Comparison of ENCODE assay signal across 8 mouse cellular contexts in the genomic region with DNA sequence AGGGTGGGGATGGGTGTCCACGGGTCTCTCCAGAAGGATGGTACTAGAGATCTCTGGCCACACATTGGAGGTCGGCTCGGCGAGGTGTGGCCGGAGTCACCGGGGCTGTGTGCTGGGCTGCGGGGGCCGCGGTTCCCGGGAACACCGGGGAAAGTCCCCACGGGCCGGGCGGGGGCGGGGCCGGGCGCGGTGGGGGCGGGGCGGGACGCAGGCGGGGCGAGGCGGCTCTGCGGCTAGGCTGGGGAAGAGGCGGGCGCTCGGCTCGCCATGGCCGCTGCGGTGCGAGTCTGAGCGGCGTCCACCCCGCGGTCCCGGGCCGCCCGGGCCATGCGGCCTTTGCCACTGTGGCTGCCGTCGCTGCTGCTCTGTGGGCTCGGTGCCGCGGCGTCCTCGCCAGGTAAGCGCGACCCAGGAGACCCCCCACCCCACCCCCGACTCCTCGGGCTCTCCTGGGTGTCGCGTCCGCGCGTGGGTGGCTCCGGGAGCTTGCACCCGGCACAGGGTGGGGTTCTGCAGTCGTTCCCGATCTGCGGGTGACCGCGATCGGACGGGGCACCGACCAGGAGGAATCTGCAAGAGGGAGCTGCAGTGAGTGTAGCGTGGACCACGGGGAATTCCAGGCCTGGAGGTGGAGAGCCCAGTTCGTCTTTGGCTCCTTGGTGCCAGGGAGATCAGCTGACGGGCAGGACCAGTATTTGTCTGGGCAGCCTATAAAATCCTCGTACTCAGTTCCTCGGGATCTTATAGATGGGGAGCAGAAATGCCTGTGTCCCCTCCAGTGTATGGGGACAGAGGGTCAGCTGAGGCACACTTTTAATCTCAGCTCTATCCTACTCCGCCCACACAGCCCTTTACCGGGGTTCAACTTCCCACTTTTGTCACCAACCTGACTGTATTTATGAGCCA. TPM values are rescaled to one million over a fixed set of nuclear protein-coding genes. Genes with fewer than 3 reads are reported as not detected.
DNase-seq lines count a peak whose midpoint lies in the region; ATAC-seq and TF ChIP-seq lines count a peak whose summit lies in the region.

A gene (plus strand): TSS at position 237 of the 906 bp plus-strand sequence.

- peaks cover 22% of the 10 kb centered on the region for H3K4me1 ChIP-seq in embryonic fibroblast, embryonic 13.5 days (ENCODE audit: control insufficient read depth, insufficient read depth, low read length)
- H3K4me1 ChIP-seq in heart, embryonic 13.5 days = peaks cover 61% of the 10 kb centered on the region
- H3K4me1 ChIP-seq in liver, embryonic 16.5 days (ENCODE audit: control insufficient read depth, low read depth, low read length) = peaks cover 69% of the 10 kb centered on the region
- H3K4me1 ChIP-seq in neural tube, embryonic 12.5 days = peaks cover 24% of the 10 kb centered on the region
- H3K4me1 ChIP-seq in stomach, postnatal 0 days (replicated peaks; ENCODE audit: control insufficient read depth, insufficient read depth) = peaks cover 7% of the 10 kb centered on the region

- no peak for TF ChIP-seq EP300 in stomach, postnatal 0 days (optimal IDR thresholded peaks at IDR 0.05)

- peak within 1 kb of the TSS; percentile 96 for H3K4me3 ChIP-seq in embryonic fibroblast, embryonic 13.5 days (ENCODE audit: insufficient read depth, low read length)
- peak within 1 kb of the TSS; percentile 88 for H3K4me3 ChIP-seq in heart, embryonic 13.5 days
- H3K4me3 ChIP-seq in liver, embryonic 16.5 days (ENCODE audit: low read depth, low read length) = peak within 1 kb of the TSS; percentile 87
- H3K4me3 ChIP-seq in neural tube, embryonic 12.5 days = peak within 1 kb of the TSS; percentile 93
- H3K4me3 ChIP-seq in stomach, postnatal 0 days (ENCODE audit: low read depth, low read length) = peak within 1 kb of the TSS; percentile 93

- peak within 1 kb of the TSS; percentile 98 for H3K9ac ChIP-seq in heart, embryonic 13.5 days
- H3K9ac ChIP-seq in liver, embryonic 16.5 days (ENCODE audit: low read depth, low read length) = peak within 1 kb of the TSS; percentile 93
- peak within 1 kb of the TSS; percentile 93 for H3K9ac ChIP-seq in neural tube, embryonic 12.5 days
- peak within 1 kb of the TSS; percentile 97 for H3K9ac ChIP-seq in stomach, postnatal 0 days (ENCODE audit: low read length)

- no peaks in the 10 kb centered on the region for H3K9me3 ChIP-seq in heart, embryonic 13.5 days
- no peaks in the 10 kb centered on the region for H3K9me3 ChIP-seq in liver, embryonic 16.5 days (replicated peaks; ENCODE audit: control insufficient read depth, low read length)
- no peaks in the 10 kb centered on the region for H3K9me3 ChIP-seq in neural tube, embryonic 12.5 days
- no peaks in the 10 kb centered on the region for H3K9me3 ChIP-seq in stomach, postnatal 0 days (ENCODE audit: control insufficient read depth, low read length)

- peak within 1 kb of the TSS; percentile 87 for H3K4me2 ChIP-seq in heart, embryonic 13.5 days
- H3K4me2 ChIP-seq in liver, embryonic 16.5 days (ENCODE audit: low read depth, low read length) = peak within 1 kb of the TSS; percentile 98
- H3K4me2 ChIP-seq in neural tube, embryonic 12.5 days (replicated peaks) = peak within 1 kb of the TSS; percentile 76
- peak within 1 kb of the TSS; percentile 79 for H3K4me2 ChIP-seq in stomach, postnatal 0 days (replicated peaks; ENCODE audit: low read depth)

- H3K27me3 ChIP-seq in heart, embryonic 13.5 days (replicated peaks) = no peaks in the 10 kb centered on the region
- H3K27me3 ChIP-seq in liver, embryonic 16.5 days (ENCODE audit: control insufficient read depth, insufficient read depth, low read depth, low read length) = no peaks in the 10 kb centered on the region
- H3K27me3 ChIP-seq in neural tube, embryonic 12.5 days (replicated peaks) = no peaks in the 10 kb centered on the region
- no peaks in the 10 kb centered on the region for H3K27me3 ChIP-seq in stomach, postnatal 0 days (ENCODE audit: control insufficient read depth, insufficient read depth, low read length)

- TF ChIP-seq POLR2A in embryonic fibroblast, embryonic 13.5 days (IDR thresholded peaks at IDR 0.05; ENCODE audit: low read depth, low read length) = peak; percentile 67; the same call in 1 of the 2 replicates

- ATAC-seq in heart, embryonic 13.5 days (ENCODE audit: extremely low read depth, insufficient number of reproducible peaks, low FRiP score, low TSS enrichment) = peak; percentile 86
- ATAC-seq in liver, embryonic 16.5 days (ENCODE audit: low read depth) = peak; percentile 84
- ATAC-seq in neural tube, embryonic 12.5 days (ENCODE audit: low FRiP score, low read depth) = peak; percentile 87
- ATAC-seq in stomach, postnatal 0 days (ENCODE audit: low FRiP score, low TSS enrichment) = peak; percentile 82

- H3K27ac ChIP-seq in embryonic fibroblast, embryonic 13.5 days (ENCODE audit: insufficient read depth, low read length) = peak within 1 kb of the TSS; percentile 70
- H3K27ac ChIP-seq in heart, embryonic 13.5 days (replicated peaks) = peak within 1 kb of the TSS; percentile 91
- peak within 1 kb of the TSS; percentile 94 for H3K27ac ChIP-seq in liver, embryonic 16.5 days (ENCODE audit: low read length)
- H3K27ac ChIP-seq in neural tube, embryonic 12.5 days = no peak within 1 kb of the TSS
- peak within 1 kb of the TSS; percentile 90 for H3K27ac ChIP-seq in stomach, postnatal 0 days (replicated peaks)

- peaks cover 2% of the 10 kb centered on the region; the same call in 1 of the 2 replicates for H3K36me3 ChIP-seq in heart, embryonic 13.5 days
- no peaks in the 10 kb centered on the region for H3K36me3 ChIP-seq in liver, embryonic 16.5 days (ENCODE audit: control insufficient read depth, insufficient read depth)
- no peaks in the 10 kb centered on the region for H3K36me3 ChIP-seq in neural tube, embryonic 12.5 days
- H3K36me3 ChIP-seq in stomach, postnatal 0 days (ENCODE audit: control insufficient read depth, insufficient read depth, low read length) = no peaks in the 10 kb centered on the region

- DNase-seq in B cell, adult 2 months = peak; percentile 62 to 70
- DNase-seq in adrenal gland, postnatal 36 days = peak; percentile 78 to 88
- DNase-seq in kidney, postnatal 10 days = peak; percentile 88
- peak; percentile 91 for DNase-seq in stomach, postnatal 0 days (ENCODE audit: low spot score)

- under 1% methylated on average over 74 of the region's 74 CpGs for WGBS in heart, embryonic 13.5 days
- under 1% methylated on average over 49 of the region's 74 CpGs for WGBS in liver, embryonic 16.5 days (ENCODE audit: insufficient replicate concordance)
- under 1% methylated on average over 59 of the region's 74 CpGs for WGBS in neural tube, embryonic 12.5 days
- WGBS in stomach, postnatal 0 days = 1% methylated on average over 53 of the region's 74 CpGs

- TF ChIP-seq CTCF in embryonic fibroblast, embryonic 13.5 days (IDR thresholded peaks at IDR 0.05; ENCODE audit: borderline replicate concordance, insufficient read depth, low read length) = no peak
- TF ChIP-seq CTCF in stomach, postnatal 0 days (IDR thresholded peaks at IDR 0.05; ENCODE audit: low read depth) = no peak

RNA-seq across cellular contexts. Expression of the gene that starts here (rescaled TPM):
- 10 to 100 TPM; 31.2 to 38.0 TPM for total RNA-seq in adrenal gland, postnatal 36 days (2021)
- 85.7 and 104 TPM in 2 replicates for polyA plus RNA-seq in embryonic fibroblast, embryonic 13.5 days (2011; ENCODE audit: insufficient read length, low read depth, missing spikeins)
- polyA plus RNA-seq in heart, embryonic 13.5 days (2015; fragmentation: Nextera tagmentation; extraction: Ambion mirVana) = 103 and 108 TPM in 2 replicates
- 18.6 and 22.2 TPM in 2 replicates for polyA plus RNA-seq in liver, embryonic 16.5 days (2015; fragmentation: Nextera tagmentation; extraction: Ambion mirVana)
- 46.9 TPM in 2 replicates for polyA plus RNA-seq in neural tube, embryonic 12.5 days (2016; fragmentation: Nextera tagmentation; extraction: Ambion mirVana)
- polyA plus RNA-seq in stomach, postnatal 0 days (2015; fragmentation: Nextera tagmentation; extraction: Ambion mirVana) = 54.9 and 57.8 TPM in 2 replicates
